Mouse (Mus musculus): ENCODE results near the gene Tex14.
"Not testable (repeated sequence)": the region's sequence is repeated elsewhere in the genome, so short reads cannot be mapped to it uniquely, and the experiment has no call there.

Gene Tex14

GRCm38 (mm10) chr11:87422511-87423340, 17.9 kb downstream of the Tex14 start:
- Histone ChIP-seq H3K4me1 (replicated peaks; ENCODE audit: low read depth, low read length) (peaks cover 66% of the 10 kb centered on the region), H3K9me3 (ENCODE audit: low read length) (no peaks in the 10 kb centered on the region), H3K27me3 (ENCODE audit: insufficient read depth, low read length) (no peaks in the 10 kb centered on the region), H3K4me3 (replicated peaks; ENCODE audit: low read length) (peak overlapping the region; percentile 11; the same call in 1 of the 2 replicates), H3K36me3 (ENCODE audit: insufficient read depth, low read length) (no peaks in the 10 kb centered on the region)
- TF ChIP-seq CTCF (conservative IDR thresholded peaks at IDR 0.05; ENCODE audit: low read length) (no peak), POU5F1 (IDR thresholded peaks at IDR 0.05; ENCODE audit: borderline replicate concordance, low read length) (peak; percentile 59; the same call in 1 of the 2 replicates), NANOG (IDR thresholded peaks at IDR 0.05; ENCODE audit: borderline replicate concordance, low read length) (no peak; the same call in 1 of the 2 replicates)

GRCm38 (mm10) chr11:87423551-87424325, 18.9 kb downstream of the Tex14 start:
- H3K27me3 ChIP-seq (ENCODE audit: insufficient read depth, low read length) = no peaks in the 10 kb centered on the region
- TF ChIP-seq NANOG (IDR thresholded peaks at IDR 0.05; ENCODE audit: borderline replicate concordance, low read length) = no peak
- no peak for TF ChIP-seq POU5F1 (IDR thresholded peaks at IDR 0.05; ENCODE audit: borderline replicate concordance, low read length)
- TF ChIP-seq CTCF (conservative IDR thresholded peaks at IDR 0.05; ENCODE audit: low read length) = no peak
- no peaks in the 10 kb centered on the region for H3K9me3 ChIP-seq (ENCODE audit: low read length)
- H3K36me3 ChIP-seq (ENCODE audit: insufficient read depth, low read length) = no peaks in the 10 kb centered on the region
- H3K4me1 ChIP-seq (replicated peaks; ENCODE audit: low read depth, low read length) = peaks cover 66% of the 10 kb centered on the region
- no peak overlapping the region for H3K4me3 ChIP-seq (replicated peaks; ENCODE audit: low read length)

GRCm38 (mm10) chr11:87426121-87426449, 21.2 kb downstream of the Tex14 start:
- Histone ChIP-seq H3K4me3 (replicated peaks; ENCODE audit: low read length) (peak overlapping the region; percentile 57), H3K36me3 (ENCODE audit: insufficient read depth, low read length) (no peaks in the 10 kb centered on the region), H3K27me3 (ENCODE audit: insufficient read depth, low read length) (no peaks in the 10 kb centered on the region), H3K4me1 (replicated peaks; ENCODE audit: low read depth, low read length) (peaks cover 67% of the 10 kb centered on the region), H3K9me3 (ENCODE audit: low read length) (no peaks in the 10 kb centered on the region)
- TF ChIP-seq CTCF (conservative IDR thresholded peaks at IDR 0.05; ENCODE audit: low read length) = no peak
- TF ChIP-seq NANOG (IDR thresholded peaks at IDR 0.05; ENCODE audit: borderline replicate concordance, low read length) = no peak
- TF ChIP-seq POU5F1 (IDR thresholded peaks at IDR 0.05; ENCODE audit: borderline replicate concordance, low read length) = no peak

GRCm38 (mm10) chr11:87426450-87427250, 21.8 kb downstream of the Tex14 start:
- Histone ChIP-seq H3K4me1 (replicated peaks; ENCODE audit: low read depth, low read length) (peaks cover 63% of the 10 kb centered on the region), H3K4me3 (replicated peaks; ENCODE audit: low read length) (peak overlapping the region; percentile 57)
- TF ChIP-seq POU5F1 (IDR thresholded peaks at IDR 0.05; ENCODE audit: borderline replicate concordance, low read length) = peak; percentile 46; the same call in 1 of the 2 replicates
- H3K36me3 ChIP-seq (ENCODE audit: insufficient read depth, low read length); H3K9me3 ChIP-seq (ENCODE audit: low read length); H3K27me3 ChIP-seq (ENCODE audit: insufficient read depth, low read length): not testable (repeated sequence)

GRCm38 (mm10) chr11:87427273-87428050, 22.6 kb downstream of the Tex14 start:
- Histone ChIP-seq H3K27me3 (ENCODE audit: insufficient read depth, low read length) (no peaks in the 10 kb centered on the region), H3K36me3 (ENCODE audit: insufficient read depth, low read length) (no peaks in the 10 kb centered on the region), H3K9me3 (ENCODE audit: low read length) (no peaks in the 10 kb centered on the region), H3K4me1 (replicated peaks; ENCODE audit: low read depth, low read length) (peaks cover 58% of the 10 kb centered on the region), H3K4me3 (replicated peaks; ENCODE audit: low read length) (no peak overlapping the region; the same call in 1 of the 2 replicates)
- TF ChIP-seq NANOG (IDR thresholded peaks at IDR 0.05; ENCODE audit: borderline replicate concordance, low read length) (no peak), POU5F1 (IDR thresholded peaks at IDR 0.05; ENCODE audit: borderline replicate concordance, low read length) (no peak), CTCF (conservative IDR thresholded peaks at IDR 0.05; ENCODE audit: low read length) (no peak)

- Histone ChIP-seq H3K9me3 (ENCODE audit: low read length) (no peaks in the 10 kb centered on the region), H3K4me3 (replicated peaks; ENCODE audit: low read length) (no peak overlapping the region; the same call in 1 of the 2 replicates), H3K36me3 (ENCODE audit: insufficient read depth, low read length) (no peaks in the 10 kb centered on the region), H3K27me3 (ENCODE audit: insufficient read depth, low read length) (no peaks in the 10 kb centered on the region), H3K4me1 (replicated peaks; ENCODE audit: low read depth, low read length) (peaks cover 62% of the 10 kb centered on the region)
- TF ChIP-seq NANOG (IDR thresholded peaks at IDR 0.05; ENCODE audit: borderline replicate concordance, low read length) = no peak
- no peak for TF ChIP-seq POU5F1 (IDR thresholded peaks at IDR 0.05; ENCODE audit: borderline replicate concordance, low read length)
- no peak for TF ChIP-seq CTCF (conservative IDR thresholded peaks at IDR 0.05; ENCODE audit: low read length)
Observed at GRCm38 (mm10) chr11:87428051-87428673, 23.3 kb downstream of the Tex14 start.

GRCm38 (mm10) chr11:87429363-87429762, 24.5 kb downstream of the Tex14 start:
- Histone ChIP-seq H3K36me3 (ENCODE audit: insufficient read depth, low read length) (peaks cover 7% of the 10 kb centered on the region; the same call in 1 of the 2 replicates), H3K9me3 (ENCODE audit: low read length) (no peaks in the 10 kb centered on the region)

More at GRCm38 (mm10) chr11:87429363-87429762, 24.5 kb downstream of the Tex14 start:
- peaks cover 62% of the 10 kb centered on the region for H3K4me1 ChIP-seq (replicated peaks; ENCODE audit: low read depth, low read length)
- TF ChIP-seq NANOG (IDR thresholded peaks at IDR 0.05; ENCODE audit: borderline replicate concordance, low read length) = no peak
- no peak for TF ChIP-seq CTCF (conservative IDR thresholded peaks at IDR 0.05; ENCODE audit: low read length)
- H3K27me3 ChIP-seq (ENCODE audit: insufficient read depth, low read length) = no peaks in the 10 kb centered on the region
- no peak overlapping the region for H3K4me3 ChIP-seq (replicated peaks; ENCODE audit: low read length)

Measured in E14TG2a.4 (cell line).